Mouse (Mus musculus): Measurements from ENCODE around the gene Ezh1. TPM values are rescaled to one million over a fixed set of nuclear protein-coding genes. Genes with fewer than 3 reads are reported as not detected.
A peak's percentile ranks its signal among the peaks of the same experiment; 100 is the strongest.

The Ezh1 gene
- total RNA-seq, 2 experiments from 2014 or later: 29.8 to 36.4 TPM

- peak in 1 of 2 experiments; percentile 38 for DNase-seq
These were observed 21.3 kb upstream of the Ezh1 start for GRCm38 (mm10) chr11:101247521-101248030.

- peak in 1 of 2 experiments; percentile 40 for DNase-seq
These were observed 20.4 kb upstream of the Ezh1 start for GRCm38 (mm10) chr11:101246702-101247012.

- peak; percentile 82 to 86 for DNase-seq
These were observed 19.8 kb upstream of the Ezh1 start, which contains the start of gene Ramp2 for GRCm38 (mm10) chr11:101245855-101246701. TSS of gene Ramp2 (plus strand) at chr11:101246028.

GRCm38 (mm10) chr11:101245071-101245470, 18.8 kb upstream of the Ezh1 start:
- peak; percentile 70 to 88 for DNase-seq

- DNase-seq: peak; percentile 66
These were observed 11.9 kb upstream of the Ezh1 start for GRCm38 (mm10) chr11:101238071-101238647.

GRCm38 (mm10) chr11:101236782-101237181, 10.5 kb upstream of the Ezh1 start:
- peak; percentile 23 for DNase-seq

- no peak for DNase-seq
These were observed 9.2 kb upstream of the Ezh1 start for GRCm38 (mm10) chr11:101235429-101235828.

- no peak for DNase-seq
These were observed 7.9 kb upstream of the Ezh1 start for GRCm38 (mm10) chr11:101234124-101234523.

GRCm38 (mm10) chr11:101233240-101233639, 7.0 kb upstream of the Ezh1 start:
- no peak for DNase-seq

- peak; percentile 82 to 85 for DNase-seq
These were observed 6.0 kb upstream of the Ezh1 start for GRCm38 (mm10) chr11:101232010-101232839.

GRCm38 (mm10) chr11:101230991-101231871, 5.0 kb upstream of the Ezh1 start:
- DNase-seq: peak; percentile 89 to 95

- DNase-seq: no peak
These were observed 4.3 kb upstream of the Ezh1 start for GRCm38 (mm10) chr11:101230526-101230925.

GRCm38 (mm10) chr11:101230061-101230511, 3.8 kb upstream of the Ezh1 start:
- DNase-seq: peak; percentile 75 to 88

GRCm38 (mm10) chr11:101229361-101229900, 3.2 kb upstream of the Ezh1 start:
- DNase-seq: peak; percentile 61 to 67

GRCm38 (mm10) chr11:101225331-101226064, 765 bp downstream of the Ezh1 start:
- no peak for DNase-seq

- no peak for DNase-seq
These were observed 1.9 kb downstream of the Ezh1 start for GRCm38 (mm10) chr11:101224337-101224736.

- no peak for DNase-seq
These were observed 4.8 kb downstream of the Ezh1 start for GRCm38 (mm10) chr11:101221306-101221986.

GRCm38 (mm10) chr11:101220853-101221252, 5.4 kb downstream of the Ezh1 start:
- DNase-seq: no peak

GRCm38 (mm10) chr11:101218436-101219055, 7.7 kb downstream of the Ezh1 start:
- DNase-seq: no peak

All from heart, adult 18-20 months (tissue).